Mouse (Mus musculus) left cerebral cortex, postnatal 4 days (tissue): ENCODE data around the gene Slc5a6. TPM values are rescaled to one million over a fixed set of nuclear protein-coding genes. Genes with fewer than 3 reads are reported as not detected.
A peak's percentile ranks its signal among the peaks of the same experiment; 100 is the strongest.

Source experiments
- DNase-seq: peaks from one replicate; pipeline ENCODE4 v3.0.0-alpha.2; 2022
- intact Hi-C: fragments of 180-260 bp; cut with DNase I; formaldehyde crosslinking; loops from one replicate; pipeline ENCODE4 v1.15.1; 2025
- total RNA-seq, 2 experiments: library from RNA; stranded (reverse); gene quantifications; 2 replicates each; pipeline ENCODE4 v1.2.3; 2021

Slc5a6 gene
- 10 to 100 TPM; 17.6 to 23.5 TPM for total RNA-seq

- intact Hi-C loops, result no loop called here
- DNase-seq, result peak; percentile 44
Measured at GRCm38 (mm10) chr5:31048763-31049641, at the start of gene Slc5a6. Slc5a6 (minus strand) TSS chr5:31048924.

GRCm38 (mm10) chr5:31095711-31096480 lies 47.2 kb upstream of the Slc5a6 start:
- intact Hi-C loops, result no loop called here
- DNase-seq, result no peak

GRCm38 (mm10) chr5:31094799-31095691 lies 46.3 kb upstream of the Slc5a6 start:
- intact Hi-C loops, result no loop called here
- peak; percentile 36 for DNase-seq

DNA sequence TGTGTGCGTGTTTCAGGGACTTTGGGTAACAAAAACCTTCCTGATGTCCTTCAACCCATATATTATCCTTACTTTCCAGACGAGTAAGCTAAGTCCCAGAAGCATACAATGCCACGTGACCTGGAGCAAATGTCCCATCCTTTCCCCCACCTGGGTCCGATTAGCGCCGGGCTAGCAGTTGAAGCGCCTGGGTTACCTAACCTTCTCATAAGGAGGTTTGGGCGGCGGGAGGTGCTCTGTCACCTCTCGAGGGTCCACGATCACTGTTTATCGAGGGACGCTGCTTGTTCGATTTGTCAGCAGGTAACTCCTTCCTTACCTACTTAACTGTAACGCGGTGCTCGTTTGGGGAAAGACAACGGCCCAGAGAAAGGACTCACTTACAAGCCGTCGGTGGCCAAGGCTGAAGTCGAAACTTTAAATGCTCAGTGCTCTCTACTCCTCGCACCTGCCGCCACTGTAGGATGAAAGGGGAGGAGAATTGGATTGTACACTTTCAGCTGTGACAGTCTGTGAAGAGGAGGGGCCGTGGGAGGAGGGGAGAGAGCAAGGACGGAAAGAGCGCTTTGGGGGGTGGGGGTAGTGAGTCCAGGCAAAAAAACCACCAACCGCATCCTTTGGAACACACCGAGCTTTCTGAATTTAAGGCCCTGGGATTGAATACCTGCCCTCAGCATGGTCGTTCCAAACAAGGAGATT lies 45.5 kb upstream of the Slc5a6 start:
- intact Hi-C loops, result no loop called here
- no peak for DNase-seq

- intact Hi-C loops, result no loop called here
- DNase-seq, result peak; percentile 26
Measured at GRCm38 (mm10) chr5:31093151-31094041, 44.7 kb upstream of the Slc5a6 start.

DNA sequence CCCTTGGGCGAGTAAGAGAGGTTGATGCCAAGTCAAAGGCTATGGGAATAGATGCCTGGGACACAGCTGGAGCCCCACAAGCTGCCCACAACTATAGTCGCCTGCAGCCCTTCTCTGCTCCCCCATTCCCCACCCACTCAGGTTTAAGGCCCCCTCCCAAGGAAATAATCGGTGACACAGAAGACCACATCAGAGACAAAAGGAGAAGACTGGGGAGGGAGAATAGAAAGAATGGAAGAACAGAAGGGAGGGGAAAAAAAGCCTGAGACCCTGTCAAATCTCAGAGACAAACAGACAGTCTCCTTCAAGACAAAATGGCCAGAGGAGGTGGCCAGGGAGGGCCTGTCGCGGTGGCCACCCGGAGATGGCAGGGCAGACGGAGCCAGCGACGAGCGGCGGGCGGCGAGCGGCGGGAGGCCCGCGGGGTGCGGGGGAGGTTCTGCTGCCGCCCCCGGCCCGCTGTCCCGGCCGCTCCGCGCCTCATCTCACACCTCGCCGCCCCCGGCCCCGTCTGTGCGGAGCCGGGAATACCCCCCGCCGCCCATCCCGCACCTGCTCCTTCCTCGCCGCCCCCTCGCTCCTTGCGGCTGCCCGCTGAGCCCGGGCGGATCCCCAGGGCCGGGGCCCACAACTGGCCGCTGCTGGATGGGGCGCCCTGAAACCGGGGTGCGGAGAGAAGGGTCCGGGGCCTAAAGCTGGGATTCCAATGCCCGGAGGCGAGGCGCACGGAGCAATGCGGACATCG lies 43.7 kb upstream of the Slc5a6 start:
- no peak for DNase-seq
- intact Hi-C loops, result no loop called here

GRCm38 (mm10) chr5:31087131-31087530 lies 38.4 kb upstream of the Slc5a6 start:
- intact Hi-C loops, result no loop called here

DNA sequence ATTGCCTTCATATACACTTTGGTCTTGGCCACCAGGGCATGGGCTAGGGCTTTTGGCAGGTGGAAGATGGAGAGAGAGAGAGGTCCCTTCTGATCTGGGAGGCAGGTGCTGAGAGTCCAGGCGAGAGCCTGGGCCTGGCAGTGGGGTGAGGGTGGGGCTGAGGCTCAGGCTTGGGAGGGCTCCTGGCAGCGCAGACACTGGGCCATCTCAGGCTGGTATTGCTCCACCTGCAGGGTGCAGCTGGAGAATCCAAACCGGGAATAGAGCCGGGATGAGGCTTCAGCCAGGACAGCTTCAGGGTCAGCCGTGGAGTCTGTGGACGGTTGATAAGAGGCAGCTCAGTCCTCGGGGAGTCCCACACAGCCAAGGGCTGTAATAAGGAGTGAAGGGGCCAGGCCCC lies 37.9 kb upstream of the Slc5a6 start:
- intact Hi-C loops, result no loop called here
- DNase-seq, result no peak

More at GRCm38 (mm10) chr5:31087131-31087530, 38.4 kb upstream of the Slc5a6 start:
- DNase-seq, result no peak

GRCm38 (mm10) chr5:31083949-31084348 lies 35.2 kb upstream of the Slc5a6 start:
- DNase-seq, result no peak
- intact Hi-C loops, result no loop called here

- no peak for DNase-seq
- intact Hi-C loops, result no loop called here
Measured at GRCm38 (mm10) chr5:31082935-31083625, 34.4 kb upstream of the Slc5a6 start.

DNA sequence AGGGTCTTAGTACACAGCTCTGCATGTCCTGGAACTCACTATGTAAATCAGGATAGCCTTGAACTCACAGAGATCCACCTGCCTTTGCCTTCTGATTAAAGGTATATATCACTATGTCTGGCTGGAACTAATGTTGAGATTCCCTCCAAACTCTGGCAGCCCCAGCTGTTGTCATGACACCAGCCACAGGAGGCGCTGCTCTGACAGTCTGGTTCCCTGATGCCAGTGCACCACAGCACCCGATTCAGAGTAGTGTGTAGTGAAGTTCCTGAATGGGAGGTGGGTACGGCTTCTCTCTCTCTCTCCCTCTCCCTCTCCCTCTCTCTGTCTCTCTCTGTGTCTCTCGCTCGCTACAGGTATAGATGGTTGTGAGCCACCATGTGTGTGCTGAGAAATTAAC lies 33.6 kb upstream of the Slc5a6 start:
- peak; percentile 75 for DNase-seq
- intact Hi-C loops, result no loop called here

DNA sequence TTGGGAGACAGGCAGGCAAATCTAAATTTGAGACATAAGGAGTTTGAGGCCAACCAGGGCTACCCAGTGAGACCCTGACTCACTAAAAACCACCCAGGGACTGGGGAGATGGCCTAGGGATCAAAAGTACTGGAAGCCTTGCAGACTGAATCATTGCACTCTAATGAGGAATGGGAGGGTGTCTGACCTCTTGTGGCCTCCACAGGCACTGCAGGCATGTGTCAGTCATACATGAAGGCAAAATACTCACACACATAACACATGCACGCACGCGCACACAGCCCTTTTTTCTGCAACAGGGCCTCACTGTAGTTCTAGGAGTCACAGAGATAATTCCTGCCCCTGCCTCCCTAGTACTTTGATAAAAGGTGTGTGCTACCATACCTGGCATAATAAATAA lies 32.7 kb upstream of the Slc5a6 start:
- intact Hi-C loops, result no loop called here
- DNase-seq, result peak; percentile 63

GRCm38 (mm10) chr5:31080795-31081164 lies 32.1 kb upstream of the Slc5a6 start:
- intact Hi-C loops, result no loop called here
- no peak for DNase-seq

DNA sequence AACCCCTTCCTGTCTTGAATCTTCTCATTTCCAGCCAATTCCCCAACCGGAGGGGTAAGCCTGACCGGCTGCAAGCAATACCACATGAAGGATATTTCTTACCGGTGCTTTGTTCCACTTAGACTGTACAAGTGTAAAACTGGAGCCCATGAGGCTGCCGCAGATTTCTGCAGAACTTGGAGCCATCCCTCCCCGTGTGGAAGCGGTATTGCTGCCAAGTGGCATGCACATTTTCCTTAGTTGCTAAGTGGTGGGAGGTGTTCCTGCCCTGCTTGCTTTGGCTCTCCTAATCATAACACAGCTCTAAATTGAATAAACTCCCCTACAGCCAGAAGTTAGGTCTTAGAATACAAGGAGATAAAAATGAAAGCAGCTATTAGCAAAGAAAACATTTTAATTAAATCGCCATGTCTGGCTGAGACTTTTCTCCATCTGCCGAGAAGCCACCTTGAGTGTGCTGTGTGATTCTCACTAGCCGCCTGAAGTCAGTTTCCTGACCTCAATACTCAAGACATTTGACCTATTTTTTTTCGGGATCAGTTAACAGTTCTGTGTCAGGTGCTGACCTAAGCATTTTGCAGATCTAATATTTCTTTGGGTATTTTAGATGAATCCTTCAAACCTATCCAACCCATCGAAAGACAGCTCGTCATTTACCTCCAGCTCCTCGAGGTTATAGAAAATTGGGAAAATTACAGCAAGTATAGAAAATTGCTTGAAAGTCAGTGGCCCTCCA lies 31.5 kb upstream of the Slc5a6 start:
- intact Hi-C loops, result no loop called here
- no peak for DNase-seq

GRCm38 (mm10) chr5:31076346-31076745 lies 27.6 kb upstream of the Slc5a6 start:
- no peak for DNase-seq
- intact Hi-C loops, result no loop called here

DNA sequence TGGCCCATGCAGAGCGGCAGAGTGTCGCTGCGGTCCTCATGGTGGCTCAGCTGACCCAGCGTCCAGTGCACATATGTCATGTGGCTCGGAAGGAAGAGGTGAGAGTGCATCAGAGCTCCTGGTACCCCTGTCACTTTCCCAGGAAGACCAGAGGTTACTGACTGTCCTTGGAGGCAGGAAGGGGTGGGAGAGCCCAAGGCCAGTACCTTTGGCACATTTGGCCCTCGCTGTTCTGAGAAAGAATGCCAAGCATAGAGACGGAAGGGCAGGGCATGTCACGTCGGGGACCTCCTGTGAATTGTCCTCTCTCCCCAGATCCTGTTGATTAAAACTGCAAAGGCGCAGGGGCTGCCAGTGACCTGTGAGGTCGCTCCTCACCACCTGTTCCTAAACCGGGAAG lies 24.5 kb upstream of the Slc5a6 start:
- intact Hi-C loops, result no loop called here
- DNase-seq, result no peak

GRCm38 (mm10) chr5:31071821-31072220 lies 23.1 kb upstream of the Slc5a6 start:
- DNase-seq, result no peak
- intact Hi-C loops, result no loop called here
